Mouse (Mus musculus): ENCODE measurements around the gene Prkar2b.

Gene Prkar2b

GRCm38 (mm10) chr12:31917245-31917644 lies 143.9 kb downstream of the Prkar2b start:
- no peak for DNase-seq

DNA sequence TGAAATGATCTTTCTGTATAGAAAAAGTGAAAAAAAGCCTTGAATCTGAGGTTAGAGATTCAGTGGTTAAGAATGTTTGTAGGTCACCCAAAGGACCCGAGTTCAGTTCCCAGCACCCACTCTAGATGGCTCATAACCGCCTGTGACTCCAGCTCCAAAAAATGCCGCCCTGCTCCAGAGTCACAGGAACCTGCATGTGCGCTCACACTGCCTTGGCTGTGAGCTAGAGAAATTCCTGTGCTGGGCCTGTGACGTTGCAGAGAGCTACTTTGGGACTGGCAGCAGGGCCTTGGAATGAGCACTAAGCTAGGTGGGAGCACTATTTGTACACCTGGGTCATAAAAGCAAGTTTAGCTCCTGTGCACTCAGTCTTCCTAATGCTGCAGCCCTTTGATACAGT lies 144.4 kb downstream of the Prkar2b start:
- no peak for DNase-seq

DNA sequence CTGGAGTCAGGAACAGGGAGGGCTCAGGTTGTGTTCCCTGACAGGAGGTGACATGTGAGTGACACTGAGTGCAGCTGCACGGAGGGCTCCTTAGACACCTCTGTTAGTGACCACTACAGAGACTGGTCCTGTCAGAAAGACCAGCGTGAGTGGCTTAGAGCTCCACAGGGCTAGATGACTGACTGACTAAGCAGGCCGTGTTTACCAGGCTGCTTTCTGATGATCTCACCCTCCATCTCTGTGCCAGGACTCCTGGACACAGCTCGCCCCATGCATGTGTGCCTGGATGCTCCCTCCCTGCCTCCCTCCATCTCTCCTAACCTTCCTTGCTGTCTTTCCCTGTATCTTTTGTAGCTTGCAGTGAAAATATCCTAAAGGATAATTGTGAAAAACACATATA lies 147.5 kb downstream of the Prkar2b start:
- DNase-seq, result no peak

DNA sequence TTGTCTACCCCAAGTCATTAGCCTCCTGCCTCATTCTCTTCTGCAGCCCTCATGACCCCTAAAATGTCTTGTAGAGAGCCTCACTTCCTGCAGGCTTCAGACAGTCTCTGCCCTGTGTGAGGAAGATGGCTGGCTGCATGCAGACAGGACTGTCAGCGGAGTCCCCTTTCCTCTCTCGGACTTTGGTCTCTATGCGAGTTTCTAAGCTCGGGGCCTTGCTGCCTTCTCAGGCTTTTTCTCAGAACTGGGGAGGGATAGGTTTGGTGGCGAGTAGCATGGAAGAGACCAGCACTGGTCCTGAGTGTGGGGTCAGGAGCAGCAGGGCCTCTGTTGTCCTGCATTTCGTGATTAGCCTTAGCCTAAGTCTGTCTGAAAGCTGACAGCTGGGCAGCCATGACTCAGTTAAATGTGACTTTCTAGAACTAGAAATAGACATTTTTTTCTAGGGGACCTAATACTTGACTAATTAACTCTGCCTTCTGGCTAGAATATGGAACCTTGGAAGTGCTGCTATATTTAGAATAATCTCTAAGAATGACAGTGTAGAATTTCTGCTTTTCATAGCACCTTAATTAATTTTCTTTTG lies 148.0 kb downstream of the Prkar2b start:
- DNase-seq, result no peak

Measured in kidney, postnatal 4 days (tissue).